Mouse (Mus musculus): ENCODE results near the gene Tmem138. TPM values are rescaled to one million over a fixed set of nuclear protein-coding genes. Genes with fewer than 3 reads are reported as not detected.

The Tmem138 gene
- total RNA-seq, 2 experiments from 2014 or later: 8.6 to 8.7 TPM

Other genes with a start within 250 kb of the Tmem138 start
- gene Syt7, start 188.3 kb downstream of the Tmem138 start, total RNA-seq (2021): 10 to 100 TPM; 25.8 to 26.3 TPM
- 1 to 10 TPM; 3.4 to 4.7 TPM for gene Lrrc10b, start 119.9 kb downstream of the Tmem138 start, total RNA-seq (2021)
- gene Ppp1r32, start 94.4 kb downstream of the Tmem138 start, total RNA-seq (2021): under 1 TPM; 0.63 to 0.94 TPM
- 10 to 100 TPM; 50.0 to 69.4 TPM for gene Cpsf7, start 52.1 kb downstream of the Tmem138 start, total RNA-seq (2021)
- 10 to 100 TPM; 52.5 to 60.1 TPM for gene Sdhaf2, start 51.2 kb downstream of the Tmem138 start, total RNA-seq (2021)
- 10 to 100 TPM; 11.5 to 16.7 TPM for gene Tmem216, start 21.1 kb downstream of the Tmem138 start, total RNA-seq (2021)
- 10 to 100 TPM; 17.9 to 21.6 TPM for gene Cyb561a3, start 190 bp downstream of the Tmem138 start, total RNA-seq (2021)
- gene Ddb1, start 28.0 kb upstream of the Tmem138 start, total RNA-seq (2021): 100 to 1,000 TPM; 252 to 259 TPM
- gene Tkfc, start 28.3 kb upstream of the Tmem138 start, total RNA-seq (2021): 10 to 100 TPM; 32.0 to 64.7 TPM
- gene Vwce, start 56.9 kb upstream of the Tmem138 start, total RNA-seq (2021): 1 to 10 TPM; 1.9 to 3.2 TPM
- gene Pga5, start 100.7 kb upstream of the Tmem138 start, total RNA-seq (2021): not detected
- gene Vps37c, start 111.4 kb upstream of the Tmem138 start, total RNA-seq (2021): 10 to 100 TPM; 18.9 to 21.5 TPM
- 1 to 10 TPM; 2.5 to 2.8 TPM for gene Cd5, start 161.6 kb upstream of the Tmem138 start, total RNA-seq (2021)